Mouse (Mus musculus) cortical plate, adult 2 months (tissue): ENCODE results near the gene Gcsh.

Source experiments
- CTCF ChIP-seq: fragments of 200-500 bp; IDR thresholded peaks from 2 replicates; pipeline ENCODE4 v1.5.1; 2011; ENCODE audit warnings: mild to moderate bottlenecking, control low read depth, low read length; ENCODE audit not compliant: insufficient read depth; ENCODE audit errors: extremely low read depth
- POLR2A ChIP-seq: fragments of 200-500 bp; IDR thresholded peaks from 2 replicates; pipeline ENCODE4 v1.6.1; 2011; ENCODE audit warnings: mild to moderate bottlenecking, low read length, control low read depth; ENCODE audit not compliant: insufficient read depth; ENCODE audit errors: extremely low read depth

- TF ChIP-seq CTCF (no peak), POLR2A (no peak)
Observed at GRCm38 (mm10) chr8:117015670-117016069, 22.3 kb upstream of the Gcsh start.
